Mouse (Mus musculus) urinary bladder, postnatal 36 days (tissue): Measurements from ENCODE around the gene Flna.

Source experiments
- DNase-seq, 2 experiments: peaks; one replicate each; pipeline ENCODE4 v3.0.0; 2022; ENCODE audit warnings: low spot score in 2 of 2, mixed read lengths in 1 of 2

The Flna gene

GRCm38 (mm10) chrX:74249615-74250014, at the start of gene Flna:
Gene Flna (minus strand): TSS chrX:74249820.
- peak in 1 of 2 experiments; percentile 62 for DNase-seq

DNA sequence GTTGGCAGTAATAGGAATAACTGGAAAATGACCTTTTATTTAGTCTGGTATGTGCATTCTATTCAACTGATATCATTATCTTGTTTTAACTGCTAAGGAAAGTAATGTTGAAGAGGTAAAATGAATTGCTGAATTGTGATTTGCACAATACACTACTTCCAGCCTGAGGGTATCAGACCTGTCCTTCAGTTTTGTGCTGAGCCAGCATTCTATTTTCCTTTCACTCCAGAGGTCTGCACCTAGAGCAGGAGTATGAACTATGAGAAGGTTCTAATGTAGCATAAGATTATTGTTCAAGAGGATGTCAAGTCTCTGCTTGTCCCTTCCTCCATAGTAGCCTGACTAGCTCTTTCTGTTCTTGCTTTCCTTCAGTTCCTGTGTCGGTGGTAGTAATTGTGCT, 48.7 kb upstream of the Flna start:
- no peak for DNase-seq

DNA sequence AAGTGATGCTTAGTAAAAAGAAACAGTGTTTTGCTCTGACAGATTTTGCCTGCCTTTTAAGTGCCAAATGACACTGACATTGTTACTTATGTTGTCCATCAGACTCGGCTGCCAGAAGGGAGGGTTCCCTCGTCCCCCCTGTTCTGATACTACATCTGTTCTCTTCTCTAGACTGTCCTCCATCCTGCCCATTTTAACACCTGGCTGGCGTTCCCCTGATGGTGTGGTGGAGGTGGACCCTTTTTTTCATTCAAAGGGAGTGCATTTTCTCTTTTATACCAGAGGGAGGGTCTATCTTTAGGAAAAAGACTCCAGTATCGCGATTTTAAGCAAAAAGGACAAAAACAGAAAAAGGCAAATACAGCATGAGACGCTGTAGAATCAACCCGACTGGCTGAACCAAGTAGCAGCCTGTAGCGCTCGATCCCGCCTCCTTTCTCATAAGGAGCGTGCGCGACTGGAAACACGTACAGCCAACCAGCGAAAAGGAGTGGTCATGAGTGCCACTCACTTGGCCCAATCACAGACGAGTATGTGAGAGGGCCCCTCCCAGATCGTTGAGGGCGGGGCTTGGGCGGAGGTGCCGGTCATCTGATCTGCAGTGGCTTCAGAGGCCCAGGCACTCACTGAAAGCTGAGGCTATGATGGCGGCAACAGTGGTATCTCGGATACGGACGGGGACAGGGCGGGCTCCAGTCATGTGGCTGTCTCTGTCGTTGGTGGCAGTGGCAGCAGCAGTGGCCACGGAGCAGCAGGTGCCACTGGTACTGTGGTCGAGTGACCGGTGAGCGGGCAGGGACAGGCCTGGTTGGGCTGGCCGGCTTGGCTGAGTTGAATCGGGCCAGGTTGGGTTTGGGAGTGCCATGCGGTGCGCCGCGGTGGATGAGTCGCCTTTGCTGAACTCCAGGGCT, 47.2 kb upstream of the Flna start, which contains the start of gene Atp6ap1:
Gene Atp6ap1 (plus strand): TSS at position 560 of the 911 bp plus-strand sequence.
- DNase-seq, result peak; percentile 92 to 93

DNA sequence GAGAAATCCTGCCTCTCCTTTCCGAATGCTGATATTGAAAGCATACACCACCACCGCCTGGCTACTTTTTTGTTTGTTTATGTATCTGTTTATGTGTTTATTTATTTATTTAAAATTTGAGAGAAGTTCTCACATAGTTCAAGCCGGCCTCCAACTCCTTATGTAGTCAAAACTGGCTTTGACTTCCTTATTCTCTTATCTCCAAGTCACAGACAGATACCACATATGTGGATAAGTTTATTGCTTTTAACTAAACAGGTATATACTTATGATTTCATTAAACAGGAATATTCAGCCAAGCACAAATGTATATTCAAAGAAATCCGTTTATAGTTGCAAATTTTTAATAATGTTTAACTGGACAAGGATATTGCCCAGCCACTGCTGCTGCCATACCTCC, 43.8 kb upstream of the Flna start:
- no peak for DNase-seq

DNA sequence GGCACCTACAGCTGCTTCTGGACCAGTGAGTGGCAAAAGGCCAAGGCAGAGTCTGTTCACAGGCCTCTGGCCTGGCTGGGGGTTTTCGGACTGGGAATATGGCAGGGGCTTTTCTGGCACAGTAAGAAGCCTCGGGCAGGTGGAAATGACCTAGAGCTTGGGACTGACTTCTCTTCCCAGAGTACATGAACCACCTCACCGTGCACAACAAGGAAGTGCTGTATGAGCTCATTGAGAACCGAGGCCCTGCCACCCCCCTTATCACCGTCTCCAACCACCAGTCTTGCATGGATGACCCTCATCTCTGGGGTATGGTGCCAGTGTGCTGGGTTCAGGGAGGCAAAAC, 33.4 kb upstream of the Flna start:
- DNase-seq, result no peak

- peak; percentile 72 to 83 for DNase-seq
Observed at GRCm38 (mm10) chrX:74282395-74283091, 32.9 kb upstream of the Flna start.

DNA sequence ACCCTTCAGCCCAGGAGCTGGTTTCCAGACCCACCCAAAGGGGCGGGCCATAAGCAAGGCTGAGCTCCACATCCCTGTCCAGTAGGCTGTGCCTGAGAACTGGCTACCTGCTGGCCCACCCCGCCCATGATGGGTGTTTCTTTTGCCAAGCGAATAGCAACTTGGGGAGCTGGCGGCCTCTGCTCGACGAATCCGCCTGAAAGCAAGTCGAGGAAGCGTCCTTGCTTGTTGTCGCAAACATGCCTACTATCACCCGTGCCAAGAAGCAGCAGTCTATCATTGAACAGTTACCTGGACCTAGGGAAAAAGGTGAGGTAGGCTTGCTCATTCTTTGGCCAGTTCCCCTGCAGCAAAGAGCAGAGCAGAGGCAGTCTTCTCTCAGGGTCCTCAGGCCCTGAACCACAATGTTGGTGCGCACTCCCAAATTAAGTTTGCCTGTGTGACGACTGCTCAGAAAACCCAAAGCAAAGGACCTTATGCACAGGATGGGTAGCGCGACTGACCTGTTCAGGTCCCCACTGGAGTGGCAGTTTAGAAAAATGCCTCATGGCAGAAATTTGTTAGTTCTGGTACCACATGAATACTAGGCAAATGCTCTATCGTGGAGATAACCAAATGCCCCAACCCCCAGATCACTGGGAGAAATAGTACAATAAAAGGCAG, 32.2 kb upstream of the Flna start, which contains the start of the genes Taz and Dnase1l1:
Gene Taz (plus strand): TSS at position 181 of the 663 bp plus-strand sequence.
Gene Dnase1l1 (minus strand): TSS at position 606 of the 663 bp plus-strand sequence.
- peak in 1 of 2 experiments; percentile 89 for DNase-seq

DNA sequence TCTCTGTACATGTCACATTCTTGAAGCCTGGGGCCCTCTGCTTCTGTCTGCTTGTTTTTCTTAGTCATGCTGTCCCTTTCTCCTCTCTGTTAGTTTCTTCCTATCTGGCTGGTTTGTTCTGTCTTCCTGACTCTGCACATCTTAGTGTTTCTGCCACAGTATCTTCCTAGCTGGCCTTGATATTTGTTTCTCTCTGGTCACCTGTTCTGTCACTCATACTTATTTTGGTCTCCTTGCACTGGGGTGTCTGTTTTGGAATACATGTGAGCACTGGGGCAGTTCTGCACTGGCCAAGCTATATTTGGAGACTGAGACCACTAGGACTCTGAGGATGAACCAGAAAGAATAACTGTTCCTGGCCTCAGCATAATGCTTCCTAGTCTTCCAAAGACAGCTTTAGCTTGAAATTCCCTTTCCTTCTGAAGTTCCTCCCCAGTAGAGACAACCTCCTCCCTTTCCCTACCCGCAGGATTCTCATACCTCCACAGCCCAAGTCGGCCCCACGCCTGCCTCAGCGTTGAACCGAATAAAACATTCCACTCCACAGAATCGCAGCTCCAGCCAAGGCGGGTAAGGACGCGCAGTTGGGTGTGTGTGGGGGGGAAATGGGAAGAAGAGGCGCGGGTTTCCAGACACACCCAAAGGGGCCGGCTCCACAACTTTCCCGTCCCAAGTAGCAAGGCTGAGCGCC, 31.6 kb upstream of the Flna start:
- peak in 1 of 2 experiments; percentile 66 for DNase-seq

DNA sequence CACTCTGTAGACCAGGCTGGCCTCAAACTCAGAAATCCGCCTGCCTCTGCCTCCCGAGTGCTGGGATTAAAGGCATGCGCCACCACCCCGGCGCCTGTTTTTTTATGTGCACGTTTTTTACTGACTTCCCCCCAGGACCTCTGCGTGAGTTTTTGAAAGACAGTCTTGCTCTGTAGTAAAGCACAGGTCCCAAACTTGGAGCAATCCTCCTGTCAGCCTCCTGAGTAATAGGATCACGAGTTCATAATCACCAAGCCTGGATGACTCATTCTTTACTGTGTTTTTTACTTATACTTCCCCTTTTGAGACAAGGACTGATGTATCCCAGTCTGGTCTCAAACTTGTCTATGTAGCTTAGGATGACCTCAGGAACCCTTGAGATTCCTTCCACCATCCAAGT, 28.3 kb upstream of the Flna start:
- DNase-seq, result no peak

- DNase-seq, result no peak
Observed at GRCm38 (mm10) chrX:74273422-74274322, 24.1 kb upstream of the Flna start.

GRCm38 (mm10) chrX:74270902-74271551, 21.4 kb upstream of the Flna start:
- no peak for DNase-seq

- DNase-seq, result peak; percentile 81 to 89
Observed at GRCm38 (mm10) chrX:74270062-74270901, 20.7 kb upstream of the Flna start, which contains the start of gene Rpl10. Gene Rpl10 (plus strand): TSS chrX:74270812.

- no peak for DNase-seq
Observed at GRCm38 (mm10) chrX:74269736-74270061, 20.1 kb upstream of the Flna start.

GRCm38 (mm10) chrX:74257746-74258145, 8.1 kb upstream of the Flna start:
- no peak for DNase-seq

DNA sequence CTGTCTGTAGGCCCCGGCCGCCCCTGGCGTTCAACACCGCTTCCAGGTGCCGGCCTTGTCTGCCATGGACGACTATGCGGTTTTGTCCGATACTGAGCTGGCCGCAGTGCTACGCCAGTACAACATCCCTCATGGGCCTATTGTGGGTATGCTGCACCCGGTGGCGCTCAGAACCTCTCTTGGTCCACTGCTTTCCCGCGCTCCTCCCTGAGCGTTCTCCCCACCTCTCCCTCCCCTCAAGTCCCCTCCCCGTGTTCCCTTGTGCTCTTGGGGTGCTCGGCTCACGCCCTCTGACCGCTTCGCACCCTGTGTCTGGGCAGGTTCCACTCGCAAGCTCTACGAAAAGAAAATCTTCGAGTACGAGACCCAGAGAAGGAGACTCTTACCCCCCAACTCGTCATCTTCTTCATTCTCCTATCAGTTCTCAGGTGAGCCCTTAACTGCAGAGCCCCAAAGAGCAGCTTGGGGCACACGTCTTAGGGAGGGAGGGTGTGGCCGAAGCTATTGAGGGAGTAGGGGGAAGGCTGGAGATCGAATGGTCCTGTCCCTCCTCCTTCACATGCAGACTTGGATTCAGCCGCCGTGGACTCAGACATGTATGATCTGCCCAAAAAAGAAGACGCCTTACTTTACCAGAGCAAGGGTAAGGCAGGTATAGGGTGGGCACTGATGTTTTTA, 5.4 kb upstream of the Flna start:
- no peak for DNase-seq

DNA sequence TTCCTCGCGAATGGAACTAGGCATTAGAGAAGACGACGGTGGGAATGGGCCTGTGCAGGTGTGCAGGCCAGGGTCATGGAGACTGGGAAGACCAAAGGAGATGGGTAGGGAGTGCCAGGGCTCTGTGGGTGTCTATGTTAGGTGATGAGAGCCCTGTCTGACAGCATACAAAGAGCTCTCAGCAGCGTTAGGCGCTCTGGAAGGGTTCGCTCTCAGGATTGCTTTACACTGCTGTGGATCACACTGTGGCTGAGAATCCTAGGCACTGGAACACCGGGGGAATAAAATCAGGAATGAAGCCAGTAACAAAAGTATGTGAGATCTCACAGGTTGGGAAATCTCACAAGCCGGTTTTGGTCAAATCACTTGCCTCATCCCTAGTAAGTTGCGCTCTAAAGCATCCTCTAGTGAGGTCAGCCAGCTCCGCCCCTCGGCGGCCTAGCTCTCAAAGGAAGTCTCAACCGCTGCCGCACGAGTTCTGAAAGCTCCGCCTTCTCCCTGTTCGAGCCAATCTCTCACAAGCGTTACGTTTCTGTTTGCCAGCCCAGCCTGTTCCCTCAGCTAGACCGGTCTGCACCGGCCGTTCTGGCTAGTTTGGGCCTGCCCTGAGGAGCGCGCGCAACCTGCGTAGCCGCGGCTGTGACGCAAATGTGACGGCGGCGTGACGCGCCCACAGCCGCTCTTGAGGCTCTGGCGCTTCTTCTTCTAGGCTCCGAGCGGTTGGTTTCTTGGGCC, 4.7 kb upstream of the Flna start, which contains the start of gene Emd:
Gene Emd (plus strand): TSS at position 535 of the 735 bp plus-strand sequence.
- DNase-seq, result peak; percentile 75 to 90

- DNase-seq, result peak in 1 of 2 experiments; percentile 52
Observed at GRCm38 (mm10) chrX:74248651-74249050, 969 bp downstream of the Flna start.

- DNase-seq, result no peak
Observed at GRCm38 (mm10) chrX:74246693-74247092, 2.9 kb downstream of the Flna start.
